Mouse (Mus musculus) T-helper 17 cell (primary cell): Measurements from ENCODE around the gene Srprb.

Experiments
- in situ Hi-C, 2 experiments: fragments of 300-600 bp; cut with MboI, MseI; formaldehyde crosslinking; loops; 1 replicate in 1 of 2; 2 replicates in 1 of 2; pipeline ENCODE4 v1.15.1; 2025; ENCODE audit warnings: high pct_unique_total_duplicates in 2 of 2

Srprb gene

GRCm38 (mm10) chr9:103146703-103147102, 55.2 kb downstream of the Srprb start:
- in situ Hi-C loops: no loop called here

GRCm38 (mm10) chr9:103146257-103146656, 55.7 kb downstream of the Srprb start:
- in situ Hi-C loops: no loop called here

- in situ Hi-C loops: no loop called here
These were observed 56.6 kb downstream of the Srprb start for GRCm38 (mm10) chr9:103145351-103145750.

- in situ Hi-C loops: no loop called here
These were observed 58.1 kb downstream of the Srprb start for GRCm38 (mm10) chr9:103143881-103144280.

- in situ Hi-C loops: no loop called here
These were observed 60.7 kb downstream of the Srprb start for GRCm38 (mm10) chr9:103141266-103141665.

GRCm38 (mm10) chr9:103140384-103140783, 61.6 kb downstream of the Srprb start:
- in situ Hi-C loops: no loop called here

- in situ Hi-C loops: no loop called here
These were observed 62.5 kb downstream of the Srprb start for GRCm38 (mm10) chr9:103139481-103139880.
